Mouse (Mus musculus) limb, embryonic 14.5 days (tissue): ENCODE measurements around the gene Crybb2. TPM values are rescaled to one million over a fixed set of nuclear protein-coding genes. Genes with fewer than 3 reads are reported as not detected.

Source experiments
- ATAC-seq: fragments of 200-750 bp; cut with Nextera tagmentation; 2 replicates; pipeline ENCODE4 v1.8.0; 2017; ENCODE audit warnings: low read depth, moderate number of reproducible peaks, moderate TSS enrichment; ENCODE audit not compliant: low FRiP score
- DNase-seq: peaks from one replicate; pipeline ENCODE4 v3.0.0-alpha.2; 2015; ENCODE audit warnings: low spot score
- H3K27ac ChIP-seq: fragments of 300-500 bp; sonication (generic); replicated peaks from 2 replicates; pipeline ENCODE4 v1.5.1; 2014; ENCODE audit warnings: low read depth, mild to moderate bottlenecking, low read length, moderate library complexity, mixed read lengths
- H3K27me3 ChIP-seq: fragments of 300-500 bp; sonication (generic); 2 replicates; pipeline ENCODE4 v1.6.1; 2014; ENCODE audit warnings: low read length, mixed read lengths; ENCODE audit not compliant: control insufficient read depth, insufficient read depth
- H3K36me3 ChIP-seq: fragments of 300-500 bp; sonication (generic); 2 replicates; pipeline ENCODE4 v1.6.1; 2014; ENCODE audit warnings: mild to moderate bottlenecking, low read length, moderate library complexity, mixed read lengths; ENCODE audit not compliant: control insufficient read depth, insufficient read depth
- H3K4me1 ChIP-seq: fragments of 300-500 bp; sonication (generic); 2 replicates; pipeline ENCODE4 v1.6.1; 2014; ENCODE audit warnings: antibody characterized with exemption, low read length, mixed read lengths; ENCODE audit not compliant: control insufficient read depth, insufficient read depth
- H3K4me2 ChIP-seq: fragments of 300-500 bp; sonication (generic); replicated peaks from 2 replicates; pipeline ENCODE4 v1.6.1; 2014; ENCODE audit warnings: low read depth, mild to moderate bottlenecking, low read length, moderate library complexity; ENCODE audit not compliant: severe bottlenecking
- H3K4me3 ChIP-seq: fragments of 300-500 bp; sonication (generic); replicated peaks from 2 replicates; pipeline ENCODE4 v1.5.1; 2014; ENCODE audit warnings: low read length
- H3K9ac ChIP-seq: fragments of 300-500 bp; sonication (generic); 2 replicates; pipeline ENCODE4 v1.6.1; 2014; ENCODE audit warnings: mild to moderate bottlenecking, low read depth, low read length, moderate library complexity; ENCODE audit not compliant: severe bottlenecking
- H3K9me3 ChIP-seq: fragments of 300-500 bp; sonication (generic); 2 replicates; pipeline ENCODE4 v1.6.1; 2016; ENCODE audit warnings: low read length; ENCODE audit not compliant: control insufficient read depth
- POLR2A ChIP-seq: fragments of 200-500 bp; IDR thresholded peaks from 2 replicates; pipeline ENCODE4 v1.8.0; 2012; ENCODE audit warnings: inconsistent platforms, mild to moderate bottlenecking, moderate library complexity, borderline replicate concordance; ENCODE audit not compliant: insufficient read depth, insufficient read length; ENCODE audit errors: extremely low read depth
- WGBS: fragments of 180-500 bp; shearing (Covaris S2); extraction: QIAGEN DNeasy Blood & Tissue Kit; methylation state at CpG from one replicate; pipeline ENCODE4 v1.1.7; 2014; 5-methylcytosine and 5-hydroxymethylcytosine counted together
- polyA plus RNA-seq, 2 experiments: library from polyadenylated mRNA; depleted of rRNA in 1 of 2; stranded (reverse) in 1 of 2; unstranded in 1 of 2; fragments of >200 nt; fragmentation: Nextera tagmentation in 1 of 2; extraction: Ambion mirVana in 1 of 2; gene quantifications; 2 replicates each; pipeline versions ENCODE4 v1.2.1 to v1.2.3; 2012 to 2014

Gene Crybb2
- polyA plus RNA-seq, 2 experiments = not detected

DNA sequence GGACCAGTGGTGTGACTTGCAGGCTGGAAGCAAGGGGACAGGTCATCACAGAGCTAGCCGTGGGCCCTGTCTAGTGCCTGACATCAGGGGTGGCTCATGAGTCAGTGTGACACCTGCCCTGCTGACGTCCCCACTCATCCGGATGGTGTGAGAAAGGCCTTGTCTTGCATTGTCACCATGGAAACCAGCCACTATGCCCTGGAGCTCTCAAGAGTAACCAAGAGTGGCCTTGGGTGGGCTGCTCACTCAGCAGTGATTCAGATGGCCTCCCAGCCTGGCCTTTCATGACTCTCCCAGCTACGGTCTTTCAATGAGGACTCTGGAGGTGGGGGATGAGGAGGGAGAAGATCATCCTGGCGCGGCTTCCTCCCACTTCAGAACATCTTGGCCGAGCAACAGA is 32.5 kb upstream of the Crybb2 start:
- H3K4me2 ChIP-seq = no peak overlapping the region
- H3K9me3 ChIP-seq = no peaks in the 10 kb centered on the region
- no peak for DNase-seq
- H3K36me3 ChIP-seq = no peaks in the 10 kb centered on the region
- H3K27me3 ChIP-seq = no peaks in the 10 kb centered on the region
- H3K4me3 ChIP-seq = no peak overlapping the region
- 0 out of 2 replicates have a peak, but pooled peaks cover under 1% of the 10 kb centered on the region for H3K4me1 ChIP-seq
- no peak overlapping the region for H3K27ac ChIP-seq
- WGBS = 77% methylated on average over 7 of the region's 7 CpGs
- no peak for ATAC-seq
- no peak for TF ChIP-seq POLR2A
- H3K9ac ChIP-seq = no peak overlapping the region

- DNase-seq (no peak), ATAC-seq (no peak)
- Histone ChIP-seq H3K9me3 (no peaks in the 10 kb centered on the region), H3K27me3 (no peaks in the 10 kb centered on the region), H3K36me3 (no peaks in the 10 kb centered on the region), H3K4me1 (no peaks in the 10 kb centered on the region), H3K9ac (no peak overlapping the region), H3K27ac (no peak overlapping the region), H3K4me3 (no peak overlapping the region), H3K4me2 (no peak overlapping the region)
- TF ChIP-seq POLR2A = no peak
- WGBS = 83% methylated on average over 10 of the region's 10 CpGs
These were observed 31.5 kb upstream of the Crybb2 start for GRCm38 (mm10) chr5:113101457-113101856.

DNA sequence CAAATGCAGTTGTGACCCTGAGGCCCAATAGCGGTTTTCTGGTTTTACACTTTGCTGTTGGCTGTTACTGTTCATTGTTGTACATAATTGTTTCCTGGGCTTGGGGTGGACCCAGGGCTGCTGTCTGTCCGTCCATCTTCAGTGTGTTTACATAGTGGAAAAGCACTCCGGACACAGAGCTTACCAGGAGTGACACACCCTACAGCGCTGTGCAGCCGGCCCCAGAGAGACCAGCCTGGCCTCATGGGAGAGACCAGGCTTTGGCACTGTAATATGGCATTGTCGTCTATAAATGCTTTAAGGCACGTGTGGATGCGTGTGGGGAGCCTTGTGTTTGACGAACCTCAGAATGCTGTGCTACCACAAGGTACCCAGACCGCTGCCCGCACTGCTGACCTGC is 30.5 kb upstream of the Crybb2 start:
- DNase-seq = no peak
- WGBS = 84% methylated on average over 11 of the region's 11 CpGs

GRCm38 (mm10) chr5:113099546-113099945 is 29.6 kb upstream of the Crybb2 start:
- no peak overlapping the region for H3K9ac ChIP-seq
- ATAC-seq (peak; percentile 58), DNase-seq (peak; percentile 90)
- no peaks in the 10 kb centered on the region for H3K27me3 ChIP-seq
- no peaks in the 10 kb centered on the region for H3K4me1 ChIP-seq
- H3K9me3 ChIP-seq = no peaks in the 10 kb centered on the region
- no peak overlapping the region for H3K4me2 ChIP-seq
- WGBS = 13% methylated on average over 1 of the region's 1 CpGs
- H3K36me3 ChIP-seq = no peaks in the 10 kb centered on the region
- no peak overlapping the region for H3K27ac ChIP-seq
- H3K4me3 ChIP-seq = no peak overlapping the region
- 0 out of 2 replicates have a peak, but pooled peaks have one; percentile 26 for TF ChIP-seq POLR2A

More for the DNA sequence above, 30.5 kb upstream of the Crybb2 start:
- TF ChIP-seq POLR2A = no peak
- no peaks in the 10 kb centered on the region for H3K36me3 ChIP-seq
- H3K4me3 ChIP-seq = no peak overlapping the region
- H3K9me3 ChIP-seq = no peaks in the 10 kb centered on the region
- no peaks in the 10 kb centered on the region for H3K27me3 ChIP-seq
- no peak overlapping the region for H3K27ac ChIP-seq
- no peaks in the 10 kb centered on the region for H3K4me1 ChIP-seq
- no peak overlapping the region for H3K9ac ChIP-seq
- ATAC-seq = no peak
- no peak overlapping the region for H3K4me2 ChIP-seq

DNA sequence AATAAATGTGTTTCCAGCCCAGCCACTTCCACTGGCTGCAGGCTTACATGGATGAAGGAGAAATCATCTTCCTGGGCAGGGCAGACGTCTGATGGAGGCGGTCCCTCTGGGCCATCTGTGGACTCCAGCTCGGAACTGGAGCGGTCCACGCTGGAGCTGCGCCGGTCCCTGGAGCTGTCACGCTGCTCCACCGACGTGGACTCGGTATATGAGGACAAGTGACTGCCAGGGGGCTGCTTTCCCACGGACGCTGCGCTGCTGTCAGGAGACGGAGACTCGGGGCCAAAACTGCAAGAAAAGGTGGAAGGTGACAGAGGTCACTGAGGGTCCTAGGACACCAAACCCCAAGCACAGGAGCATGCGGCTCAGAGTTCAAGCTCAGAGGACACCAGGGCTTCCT is 27.6 kb upstream of the Crybb2 start:
- DNase-seq (no peak), ATAC-seq (no peak)
- no peak for TF ChIP-seq POLR2A
- H3K27ac ChIP-seq = no peak overlapping the region
- no peak overlapping the region for H3K4me3 ChIP-seq
- H3K27me3 ChIP-seq = no peaks in the 10 kb centered on the region
- WGBS = 86% methylated on average over 17 of the region's 17 CpGs
- H3K4me2 ChIP-seq = no peak overlapping the region
- no peaks in the 10 kb centered on the region for H3K36me3 ChIP-seq
- H3K4me1 ChIP-seq = no peaks in the 10 kb centered on the region
- H3K9me3 ChIP-seq = no peaks in the 10 kb centered on the region
- H3K9ac ChIP-seq = no peak overlapping the region

DNA sequence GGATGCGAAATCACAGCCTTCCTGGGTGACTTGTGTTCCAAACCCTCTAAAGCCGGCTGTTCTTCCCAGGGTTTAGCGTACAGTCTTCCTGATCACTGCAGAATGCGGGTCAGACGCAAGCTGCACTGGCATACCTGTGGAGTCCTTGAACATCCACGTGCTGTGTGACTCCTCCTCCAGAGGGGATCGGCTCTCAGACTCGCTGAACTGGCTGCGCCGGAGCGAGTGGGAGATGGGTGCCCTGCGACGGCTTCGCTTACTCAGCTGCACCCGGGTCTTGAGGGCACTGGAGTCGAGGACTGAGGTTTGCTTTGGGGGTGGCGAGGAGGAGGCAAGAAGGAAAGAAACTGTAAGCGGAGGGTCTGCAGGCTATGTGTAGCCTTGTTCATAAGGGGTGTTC is 25.5 kb upstream of the Crybb2 start:
- DNase-seq (no peak), ATAC-seq (no peak)
- 89% methylated on average over 18 of the region's 18 CpGs for WGBS
- Histone ChIP-seq H3K9ac (no peak overlapping the region), H3K27me3 (no peaks in the 10 kb centered on the region), H3K36me3 (no peaks in the 10 kb centered on the region), H3K9me3 (no peaks in the 10 kb centered on the region), H3K4me2 (no peak overlapping the region), H3K4me1 (no peaks in the 10 kb centered on the region), H3K27ac (no peak overlapping the region), H3K4me3 (no peak overlapping the region)
- no peak for TF ChIP-seq POLR2A
